Mouse (Mus musculus) MEL (cell line): ENCODE data around the gene Slc44a4.

ENCODE experiments used
- EP300 ChIP-seq, 2 experiments: IDR thresholded peaks; 2 replicates each; pipeline ENCODE4 v1.6.1; 2011; ENCODE audit warnings: improper control_type of control experiment in 2 of 2, low read length in 2 of 2, low read depth in 1 of 2, mild to moderate bottlenecking in 1 of 2
- UBTF ChIP-seq: IDR thresholded peaks from 2 replicates; pipeline ENCODE4 v1.6.1; 2012; ENCODE audit warnings: low read depth, mild to moderate bottlenecking, inconsistent platforms, low read length, improper control_type of control experiment, moderate library complexity, borderline replicate concordance; ENCODE audit not compliant: insufficient read depth

GRCm38 (mm10) chr17:34917188-34917587 is 2.9 kb downstream of the Slc44a4 start:
- TF ChIP-seq UBTF: no peak
- TF ChIP-seq EP300 (IDR thresholded peaks at IDR 0.05; ENCODE audit: low read depth in 1 of 2, low read length in 2 of 2): no peak
